Mouse (Mus musculus) forebrain, embryonic 12.5 days (tissue): ENCODE measurements around the gene Vcl. TPM values are rescaled to one million over a fixed set of nuclear protein-coding genes. Genes with fewer than 3 reads are reported as not detected.
A peak's percentile ranks its signal among the peaks of the same experiment; 100 is the strongest.

ENCODE experiments used
- ATAC-seq: fragments of 200-750 bp; cut with Nextera tagmentation; 2 replicates; pipeline ENCODE4 v1.8.0; 2017; ENCODE audit warnings: moderate TSS enrichment; ENCODE audit not compliant: low FRiP score
- H3K27ac ChIP-seq: fragments of 300-500 bp; sonication (generic); 2 replicates; pipeline ENCODE4 v1.5.1; 2016; ENCODE audit warnings: mild to moderate bottlenecking
- H3K27me3 ChIP-seq: fragments of 300-500 bp; sonication (generic); 2 replicates; pipeline ENCODE4 v1.6.1; 2016; ENCODE audit warnings: mild to moderate bottlenecking
- H3K36me3 ChIP-seq: fragments of 300-500 bp; sonication (generic); replicated peaks from 2 replicates; pipeline ENCODE4 v1.6.1; 2016; ENCODE audit warnings: mild to moderate bottlenecking
- H3K4me1 ChIP-seq: fragments of 300-500 bp; sonication (generic); 2 replicates; pipeline ENCODE4 v1.6.1; 2016
- H3K4me2 ChIP-seq: fragments of 300-500 bp; sonication (generic); 2 replicates; pipeline ENCODE4 v1.6.1; 2016; ENCODE audit warnings: mild to moderate bottlenecking, moderate library complexity
- H3K4me3 ChIP-seq: fragments of 300-500 bp; sonication (generic); replicated peaks from 2 replicates; pipeline ENCODE4 v1.5.1; 2016; ENCODE audit warnings: mild to moderate bottlenecking
- H3K9ac ChIP-seq: fragments of 300-500 bp; sonication (generic); 2 replicates; pipeline ENCODE4 v1.6.1; 2016; ENCODE audit warnings: mild to moderate bottlenecking
- H3K9me3 ChIP-seq: fragments of 300-500 bp; sonication (generic); 2 replicates; pipeline ENCODE4 v1.6.1; 2016
- WGBS: fragments of 180-500 bp; shearing (Covaris S2); methylation state at CpG from one replicate; pipeline ENCODE4 v1.1.7; 2016; 5-methylcytosine and 5-hydroxymethylcytosine counted together
- polyA plus RNA-seq: library from polyadenylated mRNA; unstranded; fragments of >200 nt; fragmentation: Nextera tagmentation; extraction: Ambion mirVana; gene quantifications from 2 replicates; pipeline ENCODE4 v1.2.1, GENCODE M21; 2016

Vcl gene
- polyA plus RNA-seq, 1 experiment from 2014 or later, result 21.4 TPM

DNA sequence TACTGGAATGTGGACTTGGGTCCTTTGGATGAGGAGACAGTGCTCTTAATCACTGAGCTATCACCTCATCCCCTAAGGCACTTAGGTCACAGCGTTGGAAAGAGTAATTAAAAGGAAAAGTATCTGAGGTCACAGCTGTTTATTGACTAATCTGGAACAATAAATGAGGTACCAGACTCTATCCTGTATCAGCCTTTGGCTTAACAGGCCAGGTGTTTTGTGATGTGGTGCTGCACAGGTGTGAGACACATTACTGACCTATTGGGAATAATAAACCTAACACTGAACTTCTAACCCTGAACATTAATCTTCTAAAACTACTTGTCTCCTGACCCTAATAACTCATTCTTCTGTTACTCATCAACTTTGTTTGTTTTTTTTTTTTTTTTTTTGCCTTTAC is 33.3 kb downstream of the Vcl start:
- no peak overlapping the region for H3K4me3 ChIP-seq
- no peaks in the 10 kb centered on the region for H3K36me3 ChIP-seq
- no peak overlapping the region for H3K4me2 ChIP-seq
- peaks cover 9% of the 10 kb centered on the region for H3K4me1 ChIP-seq
- no peak overlapping the region for H3K27ac ChIP-seq
- H3K9ac ChIP-seq, result no peak overlapping the region
- H3K27me3 ChIP-seq, result no peaks in the 10 kb centered on the region
- H3K9me3 ChIP-seq, result no peaks in the 10 kb centered on the region
- 85% methylated on average over 1 of the region's 1 CpGs for WGBS
- ATAC-seq, result no peak

DNA sequence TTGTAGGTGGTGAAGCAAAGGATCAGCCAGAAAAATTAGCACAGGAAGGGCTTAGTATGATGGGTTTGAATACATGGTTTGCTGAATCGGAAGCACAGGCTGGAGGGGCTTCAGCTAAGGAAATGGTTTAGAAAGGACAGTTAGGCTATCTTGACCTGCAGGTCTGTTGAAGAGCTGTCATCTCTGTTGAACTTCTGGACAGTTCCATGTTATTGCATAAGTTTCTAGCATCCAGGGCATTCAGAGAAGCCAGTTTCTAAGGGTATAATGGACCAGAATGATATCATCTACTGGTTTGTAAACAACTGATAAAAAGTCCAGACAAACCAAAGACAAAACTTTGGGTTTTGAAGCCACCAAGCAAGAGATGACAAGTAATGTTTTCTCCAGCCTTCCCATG is 33.7 kb downstream of the Vcl start:
- 95% methylated on average over 1 of the region's 1 CpGs for WGBS
- no peaks in the 10 kb centered on the region for H3K9me3 ChIP-seq
- no peak overlapping the region for H3K4me2 ChIP-seq
- H3K4me3 ChIP-seq, result no peak overlapping the region
- ATAC-seq, result no peak
- no peak overlapping the region for H3K27ac ChIP-seq
- no peaks in the 10 kb centered on the region for H3K27me3 ChIP-seq
- H3K36me3 ChIP-seq, result no peaks in the 10 kb centered on the region
- peaks cover 11% of the 10 kb centered on the region for H3K4me1 ChIP-seq
- no peak overlapping the region for H3K9ac ChIP-seq

DNA sequence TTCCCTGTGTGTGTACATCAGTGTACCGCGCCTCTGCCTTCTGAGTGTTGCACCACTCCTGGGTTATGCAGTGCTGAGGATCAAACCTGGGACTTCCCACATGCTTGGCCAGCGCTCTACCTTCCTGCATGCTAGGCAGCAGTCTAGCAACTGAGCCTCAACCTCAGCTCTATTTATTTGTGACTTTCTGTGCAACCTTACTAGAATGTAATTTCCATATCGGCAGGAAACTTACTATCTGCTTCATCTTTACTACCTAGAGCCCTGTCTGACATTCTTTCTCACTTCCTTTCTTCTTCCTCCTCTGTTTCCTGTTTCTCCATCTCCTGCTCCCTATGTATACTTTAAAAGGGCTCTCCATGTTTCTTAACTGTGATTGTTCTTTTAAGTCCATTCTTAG is 34.7 kb downstream of the Vcl start:
- Histone ChIP-seq H3K4me3 (no peak overlapping the region), H3K9ac (no peak overlapping the region), H3K36me3 (no peaks in the 10 kb centered on the region), H3K4me2 (no peak overlapping the region), H3K27ac (no peak overlapping the region), H3K27me3 (no peaks in the 10 kb centered on the region), H3K4me1 (peaks cover 15% of the 10 kb centered on the region), H3K9me3 (no peaks in the 10 kb centered on the region)
- no peak for ATAC-seq
- 94% methylated on average over 4 of the region's 4 CpGs for WGBS

DNA sequence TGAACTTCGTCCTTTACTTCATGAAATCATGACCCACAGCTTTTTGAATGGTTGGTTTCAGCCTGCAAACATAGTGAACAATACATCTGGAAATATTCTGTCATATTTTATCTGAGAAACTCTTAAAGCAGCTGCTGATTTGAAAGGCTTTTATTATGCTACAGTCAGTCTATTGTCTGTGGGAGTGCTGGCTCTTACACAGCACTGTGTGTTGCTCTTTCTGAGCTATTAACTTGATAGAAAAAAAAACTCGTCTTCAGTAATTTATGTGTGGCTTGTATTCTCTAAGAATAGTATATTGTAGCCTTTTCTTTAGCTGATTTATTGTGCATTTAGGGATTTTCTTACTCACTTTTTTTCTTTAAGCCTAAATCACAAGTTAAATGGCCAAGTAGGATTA is 35.1 kb downstream of the Vcl start:
- Histone ChIP-seq H3K4me2 (no peak overlapping the region), H3K9me3 (no peaks in the 10 kb centered on the region), H3K4me1 (peaks cover 15% of the 10 kb centered on the region), H3K27me3 (no peaks in the 10 kb centered on the region), H3K4me3 (no peak overlapping the region), H3K36me3 (no peaks in the 10 kb centered on the region), H3K9ac (no peak overlapping the region), H3K27ac (no peak overlapping the region)
- 52% methylated on average over 2 of the region's 2 CpGs for WGBS
- ATAC-seq, result no peak

DNA sequence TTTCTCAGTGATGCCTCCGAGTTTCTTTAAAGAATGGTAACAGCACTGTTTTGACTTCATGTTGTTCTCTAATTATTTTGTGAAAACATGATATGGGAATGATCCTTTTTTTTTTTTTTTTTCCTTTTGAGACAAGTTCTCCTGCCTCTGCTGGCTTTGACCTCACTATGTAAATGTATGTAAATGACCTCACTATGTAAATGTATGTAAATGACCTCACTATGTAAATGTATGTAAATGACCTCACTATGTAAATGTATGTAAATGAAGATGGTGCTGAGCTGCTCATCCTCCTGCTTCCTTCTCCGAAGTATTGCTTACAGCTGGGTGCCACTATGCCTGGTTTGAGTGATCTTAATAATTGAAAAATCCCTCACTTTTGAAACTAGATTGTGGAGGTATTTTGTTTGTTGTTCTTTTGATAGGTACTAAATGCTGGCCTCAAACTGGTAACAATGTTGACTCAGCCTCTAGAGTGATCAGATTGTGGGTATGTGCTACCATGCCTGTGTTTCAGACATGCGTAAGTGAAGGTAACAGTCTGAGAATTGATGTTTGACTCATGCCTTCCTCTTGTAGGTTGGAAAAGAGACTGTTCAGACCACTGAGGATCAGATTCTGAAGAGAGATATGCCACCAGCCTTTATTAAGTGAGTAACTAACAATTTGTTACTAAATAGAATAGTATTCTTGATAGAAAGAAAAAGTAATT is 37.9 kb downstream of the Vcl start:
- H3K4me3 ChIP-seq, result no peak overlapping the region
- no peaks in the 10 kb centered on the region for H3K27me3 ChIP-seq
- H3K9ac ChIP-seq, result no peak overlapping the region
- no peaks in the 10 kb centered on the region for H3K9me3 ChIP-seq
- 49% methylated on average over 3 of the region's 3 CpGs for WGBS
- no peak overlapping the region for H3K4me2 ChIP-seq
- peak; percentile 93 for ATAC-seq
- peaks cover 23% of the 10 kb centered on the region for H3K4me1 ChIP-seq
- no peaks in the 10 kb centered on the region for H3K36me3 ChIP-seq
- 0 out of 2 replicates have a peak overlapping the region, but pooled peaks have one; percentile 22 for H3K27ac ChIP-seq

DNA sequence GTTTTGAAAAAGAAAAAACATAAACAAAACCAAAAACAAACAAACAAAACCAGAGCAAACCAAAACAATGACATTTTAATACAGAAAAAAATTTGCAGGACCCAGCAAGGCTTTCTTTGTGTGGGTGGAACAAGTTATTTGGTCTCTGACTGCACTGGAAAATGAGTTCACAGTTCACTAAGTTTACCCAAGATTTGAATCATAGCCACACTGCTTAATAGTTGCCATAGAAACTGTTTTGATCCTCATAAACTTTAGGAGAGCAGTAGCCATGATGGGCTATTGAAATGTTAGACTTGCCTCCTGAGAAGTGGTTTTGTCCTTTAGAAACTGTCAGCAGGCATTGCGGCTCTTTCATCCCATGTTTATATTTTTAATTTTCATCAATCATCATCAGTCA is 39.9 kb downstream of the Vcl start:
- Histone ChIP-seq H3K4me3 (no peak overlapping the region), H3K9ac (no peak overlapping the region), H3K36me3 (no peaks in the 10 kb centered on the region), H3K27me3 (no peaks in the 10 kb centered on the region), H3K4me1 (peaks cover 23% of the 10 kb centered on the region), H3K9me3 (no peaks in the 10 kb centered on the region), H3K27ac (no peak overlapping the region), H3K4me2 (no peak overlapping the region)
- ATAC-seq, result no peak
- WGBS, result 51% methylated on average over 1 of the region's 1 CpGs

DNA sequence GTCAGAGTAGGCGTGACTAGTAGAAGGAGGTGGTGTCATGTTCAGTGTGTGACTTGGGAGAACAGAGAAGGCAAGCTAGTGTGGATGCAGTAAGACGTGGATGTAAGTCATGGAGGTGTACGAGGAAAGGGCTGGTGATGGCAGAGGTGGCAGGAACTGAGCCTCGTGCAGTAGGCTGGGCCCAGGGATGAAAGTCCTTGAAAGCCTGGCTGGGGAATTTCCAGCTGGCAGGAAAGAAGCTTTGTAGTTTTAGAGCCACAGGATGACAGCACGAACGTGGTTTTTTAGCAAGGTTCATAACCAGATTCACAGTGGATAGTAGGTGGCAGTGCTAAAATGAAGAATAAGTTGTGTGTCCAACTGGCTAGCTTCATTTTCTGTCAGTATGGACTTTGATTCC is 41.2 kb downstream of the Vcl start:
- 57% methylated on average over 6 of the region's 6 CpGs for WGBS
- H3K4me2 ChIP-seq, result no peak overlapping the region
- no peak for ATAC-seq
- H3K27me3 ChIP-seq, result no peaks in the 10 kb centered on the region
- no peak overlapping the region for H3K9ac ChIP-seq
- no peak overlapping the region for H3K4me3 ChIP-seq
- H3K27ac ChIP-seq, result no peak overlapping the region
- H3K36me3 ChIP-seq, result no peaks in the 10 kb centered on the region
- H3K4me1 ChIP-seq, result peaks cover 18% of the 10 kb centered on the region
- H3K9me3 ChIP-seq, result no peaks in the 10 kb centered on the region

DNA sequence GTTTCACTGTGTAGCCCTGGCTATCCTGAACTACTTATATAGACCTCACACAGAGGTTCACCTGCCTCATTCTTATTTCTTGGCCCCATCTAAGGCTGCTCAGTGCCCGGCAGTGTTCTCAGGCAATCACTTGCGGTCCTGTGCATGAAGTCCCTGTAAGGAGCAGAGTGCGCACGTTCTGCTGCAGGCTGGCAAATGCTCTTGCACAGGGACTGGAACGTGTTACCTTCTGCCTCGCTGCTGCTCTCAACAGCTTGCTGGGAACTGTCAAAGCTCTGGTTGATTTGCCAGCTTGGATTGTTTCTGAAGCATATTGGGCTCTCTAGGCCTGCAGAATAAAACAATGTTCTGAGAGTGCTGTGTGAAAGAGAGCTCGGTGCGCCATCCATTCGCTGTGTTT is 41.7 kb downstream of the Vcl start:
- no peaks in the 10 kb centered on the region for H3K9me3 ChIP-seq
- peaks cover 18% of the 10 kb centered on the region for H3K4me1 ChIP-seq
- WGBS, result 72% methylated on average over 9 of the region's 9 CpGs
- H3K4me2 ChIP-seq, result no peak overlapping the region
- H3K36me3 ChIP-seq, result no peaks in the 10 kb centered on the region
- no peak overlapping the region for H3K9ac ChIP-seq
- H3K27ac ChIP-seq, result no peak overlapping the region
- no peaks in the 10 kb centered on the region for H3K27me3 ChIP-seq
- H3K4me3 ChIP-seq, result no peak overlapping the region
- no peak for ATAC-seq

DNA sequence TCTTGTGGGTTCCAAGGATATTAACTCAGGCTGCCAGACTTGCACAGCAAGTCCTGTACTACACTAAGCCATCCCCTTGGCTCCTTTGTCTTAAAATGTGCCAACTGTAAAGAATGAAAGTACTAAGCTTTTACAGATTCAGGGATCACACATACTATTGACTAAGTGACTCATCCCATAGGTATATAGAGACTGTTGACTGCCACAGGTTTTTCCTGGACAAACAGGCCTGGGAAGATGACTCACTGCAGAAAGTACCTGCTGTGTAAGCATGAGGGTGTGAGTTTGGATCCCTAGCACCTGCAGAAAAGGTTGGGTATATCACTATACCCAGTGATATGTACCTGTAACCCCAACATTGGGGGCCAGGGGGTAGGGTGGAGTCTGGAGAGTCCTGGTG is 44.6 kb downstream of the Vcl start:
- peaks cover 8% of the 10 kb centered on the region for H3K4me1 ChIP-seq

DNA sequence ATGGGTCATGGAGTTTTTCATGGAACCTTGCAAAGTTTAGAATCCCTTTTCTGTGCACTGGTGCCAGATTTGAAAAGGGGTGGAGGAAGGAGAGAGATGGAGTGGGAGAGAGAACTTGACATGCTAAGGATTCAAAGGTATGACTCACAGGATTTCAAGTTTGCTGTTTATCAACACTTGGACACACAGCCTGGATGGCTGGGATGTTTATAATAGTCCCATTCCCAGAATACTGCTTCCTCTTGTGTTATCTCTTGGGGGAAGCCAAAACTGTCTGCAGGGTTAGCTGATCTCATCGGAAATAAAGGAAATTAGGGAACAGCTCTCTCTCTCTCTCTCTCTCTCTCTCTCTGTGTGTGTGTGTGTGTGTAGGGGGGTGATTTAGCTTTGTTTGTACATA is 47.5 kb downstream of the Vcl start:
- Histone ChIP-seq H3K36me3 (no peaks in the 10 kb centered on the region), H3K4me1 (no peaks in the 10 kb centered on the region), H3K9ac (no peak overlapping the region), H3K4me3 (no peak overlapping the region), H3K9me3 (no peaks in the 10 kb centered on the region), H3K27ac (no peak overlapping the region), H3K4me2 (no peak overlapping the region), H3K27me3 (no peaks in the 10 kb centered on the region)
- no peak for ATAC-seq
- WGBS, result 94% methylated on average over 1 of the region's 1 CpGs

More for the DNA sequence above, 44.6 kb downstream of the Vcl start:
- H3K4me3 ChIP-seq, result no peak overlapping the region
- H3K36me3 ChIP-seq, result no peaks in the 10 kb centered on the region
- H3K27ac ChIP-seq, result no peak overlapping the region
- no peaks in the 10 kb centered on the region for H3K9me3 ChIP-seq
- no peaks in the 10 kb centered on the region for H3K27me3 ChIP-seq
- ATAC-seq, result no peak
- no peak overlapping the region for H3K9ac ChIP-seq
- H3K4me2 ChIP-seq, result no peak overlapping the region

DNA sequence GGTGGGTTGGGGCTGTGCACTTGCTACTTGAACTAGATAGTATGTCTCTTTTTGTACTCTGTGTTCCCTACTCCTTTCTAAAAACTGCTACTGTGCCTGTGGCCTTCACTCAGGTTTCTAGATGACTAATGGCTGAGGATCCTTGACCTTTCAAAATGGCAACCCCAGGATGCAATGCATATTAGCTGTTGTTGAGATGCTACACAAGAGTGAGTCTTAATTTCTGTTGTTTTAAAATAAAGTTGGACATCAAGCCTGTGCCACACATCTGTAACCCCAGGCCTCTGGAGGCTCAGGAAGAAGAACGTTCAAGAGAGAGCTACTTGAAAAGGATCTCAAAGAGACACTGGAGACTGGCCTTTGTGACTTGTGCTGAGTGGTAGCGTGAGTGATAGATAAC is 48.5 kb downstream of the Vcl start:
- Histone ChIP-seq H3K36me3 (no peaks in the 10 kb centered on the region), H3K9me3 (no peaks in the 10 kb centered on the region), H3K4me3 (no peak overlapping the region), H3K4me1 (no peaks in the 10 kb centered on the region), H3K9ac (no peak overlapping the region), H3K27ac (no peak overlapping the region), H3K27me3 (no peaks in the 10 kb centered on the region), H3K4me2 (no peak overlapping the region)
- ATAC-seq, result no peak
- 72% methylated on average over 2 of the region's 2 CpGs for WGBS

DNA sequence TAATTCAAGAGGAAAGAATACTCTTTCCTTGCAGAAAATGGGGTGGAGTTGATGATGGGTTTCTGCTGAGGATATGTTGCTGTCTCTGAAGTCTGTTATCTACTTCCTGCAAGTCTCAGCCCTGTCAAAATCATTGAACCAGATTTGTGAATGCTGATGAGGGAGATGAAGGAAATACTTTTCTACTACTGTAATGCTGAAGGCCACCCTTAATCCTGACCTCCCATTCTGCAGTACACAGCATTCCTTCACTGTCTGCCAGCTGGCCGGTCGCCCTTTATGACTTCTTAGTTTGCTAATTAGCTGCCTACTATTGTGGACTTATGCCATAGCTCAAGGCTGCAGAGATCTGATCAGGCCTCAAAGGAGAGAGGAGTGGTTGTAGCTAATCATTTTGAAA is 54.6 kb downstream of the Vcl start:
- no peaks in the 10 kb centered on the region for H3K36me3 ChIP-seq
- no peaks in the 10 kb centered on the region for H3K27me3 ChIP-seq
- H3K9ac ChIP-seq, result no peak overlapping the region
- no peak overlapping the region for H3K27ac ChIP-seq
- 0 out of 2 replicates have a peak, but pooled peaks cover 4% of the 10 kb centered on the region for H3K4me1 ChIP-seq
- H3K4me3 ChIP-seq, result no peak overlapping the region
- WGBS, result 47% methylated on average over 2 of the region's 2 CpGs
- no peak overlapping the region for H3K4me2 ChIP-seq
- H3K9me3 ChIP-seq, result no peaks in the 10 kb centered on the region
- ATAC-seq, result no peak

DNA sequence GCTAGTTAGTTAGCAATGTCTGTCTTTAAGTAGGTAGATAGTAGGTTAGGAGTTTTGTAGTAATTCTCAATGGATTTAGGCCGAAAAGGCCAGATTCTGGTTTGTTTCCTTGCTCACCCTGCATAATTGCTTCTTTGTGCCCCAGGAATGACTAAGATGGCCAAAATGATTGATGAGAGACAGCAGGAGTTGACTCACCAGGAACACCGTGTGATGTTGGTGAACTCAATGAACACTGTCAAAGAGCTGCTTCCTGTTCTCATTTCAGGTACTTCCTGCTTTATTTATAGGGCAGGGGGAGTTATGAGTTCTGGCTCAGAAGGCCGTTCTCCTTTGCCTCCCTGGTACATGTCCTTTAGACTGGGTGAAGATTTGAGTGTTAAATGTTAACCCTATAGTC is 56.3 kb downstream of the Vcl start:
- H3K4me2 ChIP-seq, result no peak overlapping the region
- ATAC-seq, result no peak

More for the DNA sequence above, 56.3 kb downstream of the Vcl start:
- Histone ChIP-seq H3K9me3 (no peaks in the 10 kb centered on the region), H3K27me3 (no peaks in the 10 kb centered on the region), H3K36me3 (no peaks in the 10 kb centered on the region), H3K27ac (no peak overlapping the region), H3K4me1 (0 out of 2 replicates have a peak, but pooled peaks cover 4% of the 10 kb centered on the region), H3K4me3 (no peak overlapping the region), H3K9ac (no peak overlapping the region)
- 84% methylated on average over 3 of the region's 3 CpGs for WGBS
